8 mouse cellular contexts compared by ENCODE assay signal in genomic region chr14:55852646-55853551, GRCm38 (mm10). TPM values are rescaled to one million over a fixed set of nuclear protein-coding genes. Genes with fewer than 3 reads are reported as not detected.
DNase-seq lines count a peak whose midpoint lies in the region; ATAC-seq lines count a peak whose summit lies in the region.

No protein-coding gene starts in this region.

- 3% methylated on average over 11 of the region's 11 CpGs for WGBS in hindbrain, embryonic 10.5 days

- peak overlapping the region; percentile 96 for H3K27ac ChIP-seq in hindbrain, embryonic 10.5 days

- peaks cover 10% of the 10 kb centered on the region for H3K36me3 ChIP-seq in hindbrain, embryonic 10.5 days

- H3K4me1 ChIP-seq in hindbrain, embryonic 10.5 days (replicated peaks) = peaks cover 61% of the 10 kb centered on the region

- H3K9me3 ChIP-seq in hindbrain, embryonic 10.5 days = no peaks in the 10 kb centered on the region

- ATAC-seq in megakaryocyte-erythroid progenitor cell, adult 5-6 weeks (replicated peaks; ENCODE audit: low FRiP score, low TSS enrichment, poor library complexity, severe bottlenecking) = peak; percentile 42; the same call in 1 of the 2 replicates

- H3K27me3 ChIP-seq in hindbrain, embryonic 10.5 days (ENCODE audit: insufficient read depth, poor library complexity, severe bottlenecking) = no peaks in the 10 kb centered on the region

- peak; percentile 77 for DNase-seq in kidney, postnatal 10 days
- no peak for DNase-seq in kidney, postnatal 25 days
- peak; percentile 74 for DNase-seq in embryo, embryonic 10 days (ENCODE audit: low spot score)
- peak; percentile 79 for DNase-seq in hindbrain, embryonic 10.5 days (ENCODE audit: low spot score)
- no peak for DNase-seq in adrenal gland, postnatal 14 days
- no peak for DNase-seq in left cerebral cortex, adult 9 months (ENCODE audit: low spot score in 2 of 2)
- no peak for DNase-seq in spleen, postnatal 36 days (ENCODE audit: low spot score in 2 of 2)

- H3K4me3 ChIP-seq in hindbrain, embryonic 10.5 days = peak overlapping the region; percentile 74

RNA-seq across cellular contexts. Expression of gene Nynrin, which starts 0.9 kb away (rescaled TPM):
- polyA plus RNA-seq in hindbrain, embryonic 10.5 days (2016; fragmentation: Nextera tagmentation; extraction: Ambion mirVana) = 24.1 and 24.4 TPM in 2 replicates
- 1.9 and 2.7 TPM in 2 replicates for total RNA-seq in megakaryocyte-erythroid progenitor cell, adult 5-6 weeks (2014; fragmentation: Nextera tagmentation)
- total RNA-seq in megakaryocyte-erythroid progenitor cell, adult 5-6 weeks (2017) = 1.2 and 2.0 TPM in 2 replicates
- 14.1 and 18.8 TPM in 2 replicates for total RNA-seq in adrenal gland, postnatal 14 days (2021)

RNA-seq across cellular contexts. Expression of gene Nfatc4, which starts 30.0 kb away (rescaled TPM):
- polyA plus RNA-seq in hindbrain, embryonic 10.5 days (2016; fragmentation: Nextera tagmentation; extraction: Ambion mirVana) = 34.0 and 34.6 TPM in 2 replicates
- total RNA-seq in megakaryocyte-erythroid progenitor cell, adult 5-6 weeks (2014; fragmentation: Nextera tagmentation) = not detected in 2 replicates
- total RNA-seq in megakaryocyte-erythroid progenitor cell, adult 5-6 weeks (2017) = not detected in 2 replicates
- total RNA-seq in adrenal gland, postnatal 14 days (2021) = 23.8 and 31.2 TPM in 2 replicates

RNA-seq across cellular contexts. Expression of gene Cbln3, which starts 31.3 kb away (rescaled TPM):
- 0.12 and 0.33 TPM in 2 replicates for polyA plus RNA-seq in hindbrain, embryonic 10.5 days (2016; fragmentation: Nextera tagmentation; extraction: Ambion mirVana)
- total RNA-seq in megakaryocyte-erythroid progenitor cell, adult 5-6 weeks (2014; fragmentation: Nextera tagmentation) = not detected in 2 replicates
- not detected in 2 replicates for total RNA-seq in megakaryocyte-erythroid progenitor cell, adult 5-6 weeks (2017)
- 0.11 and 0.34 TPM in 2 replicates for total RNA-seq in adrenal gland, postnatal 14 days (2021)

RNA-seq across cellular contexts. Expression of gene Khnyn, which starts 31.8 kb away (rescaled TPM):
- 21.4 and 24.2 TPM in 2 replicates for polyA plus RNA-seq in hindbrain, embryonic 10.5 days (2016; fragmentation: Nextera tagmentation; extraction: Ambion mirVana)
- total RNA-seq in megakaryocyte-erythroid progenitor cell, adult 5-6 weeks (2014; fragmentation: Nextera tagmentation) = 10.9 and 12.1 TPM in 2 replicates
- 8.7 and 16.3 TPM in 2 replicates for total RNA-seq in megakaryocyte-erythroid progenitor cell, adult 5-6 weeks (2017)
- 19.2 and 23.8 TPM in 2 replicates for total RNA-seq in adrenal gland, postnatal 14 days (2021)

RNA-seq across cellular contexts. Expression of gene Sdr39u1, which starts 47.2 kb away (rescaled TPM):
- 33.2 and 38.1 TPM in 2 replicates for polyA plus RNA-seq in hindbrain, embryonic 10.5 days (2016; fragmentation: Nextera tagmentation; extraction: Ambion mirVana)
- 7.8 and 17.0 TPM in 2 replicates for total RNA-seq in megakaryocyte-erythroid progenitor cell, adult 5-6 weeks (2014; fragmentation: Nextera tagmentation)
- total RNA-seq in megakaryocyte-erythroid progenitor cell, adult 5-6 weeks (2017) = 3.9 and 6.7 TPM in 2 replicates
- 83.3 and 100 TPM in 2 replicates for total RNA-seq in adrenal gland, postnatal 14 days (2021)

Comparison
In these comparisons a context has a peak if more than half of its experiments do, and no peak if none do; other contexts are left out.
1. DNase-seq: peak in kidney, postnatal 10 days (single experiment), embryo, embryonic 10 days (single experiment) and hindbrain, embryonic 10.5 days (single experiment); none in kidney, postnatal 25 days (0 of 2), adrenal gland, postnatal 14 days (single experiment), left cerebral cortex, adult 9 months (0 of 2) and spleen, postnatal 36 days (0 of 2).
2. RNA of gene Nfatc4, which starts 30.0 kb away (total RNA-seq): 23.8 to 31.2 TPM in adrenal gland, postnatal 14 days; not detected in megakaryocyte-erythroid progenitor cell, adult 5-6 weeks; every median in the first group is over 10 times any median in the second.